Mouse (Mus musculus) cortical plate, adult 2 months (tissue): ENCODE results near the gene Gtpbp6.

Source experiments
- CTCF ChIP-seq: fragments of 200-500 bp; IDR thresholded peaks from 2 replicates; pipeline ENCODE4 v1.5.1; 2011; ENCODE audit warnings: mild to moderate bottlenecking, control low read depth, low read length; ENCODE audit not compliant: insufficient read depth; ENCODE audit errors: extremely low read depth
- POLR2A ChIP-seq: fragments of 200-500 bp; IDR thresholded peaks from 2 replicates; pipeline ENCODE4 v1.6.1; 2011; ENCODE audit warnings: mild to moderate bottlenecking, low read length, control low read depth; ENCODE audit not compliant: insufficient read depth; ENCODE audit errors: extremely low read depth

- no peak for TF ChIP-seq CTCF
- no peak for TF ChIP-seq POLR2A
Observed at GRCm38 (mm10) chr5:110108305-110108628, 270 bp upstream of the Gtpbp6 start.
